Mouse (Mus musculus): ENCODE measurements at regions not wholly inside any gene's neighbourhood (a gene's known extent, or its start where the extent isn't known, plus 50 kb on each side); places are given as distances from the start of the nearest gene placed in this dataset.

DNA sequence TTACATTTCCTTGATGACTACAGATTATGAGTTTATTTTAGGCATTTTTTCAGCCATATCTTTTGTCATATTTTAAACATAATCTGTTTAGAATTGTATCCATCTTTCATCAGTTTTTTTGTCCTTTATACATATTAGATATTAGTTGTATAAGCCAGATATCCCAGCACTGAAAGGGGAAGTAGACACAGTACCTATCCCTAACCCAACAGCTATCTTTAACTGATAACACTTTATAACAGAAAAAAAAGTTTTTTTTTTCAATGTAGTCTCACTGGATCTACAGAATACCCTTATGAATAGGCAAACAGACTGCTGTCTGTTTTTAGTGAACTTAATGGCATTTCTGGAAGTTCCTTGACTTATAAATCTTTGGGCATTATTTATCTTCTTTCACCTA, 1152.1 kb upstream of the Fam98a start:
- H3K4me3 ChIP-seq (ENCODE audit: low read depth, low read length): no peak overlapping the region
- H3K27ac ChIP-seq (ENCODE audit: insufficient read depth, low read length): no peak overlapping the region
- no peaks in the 10 kb centered on the region for H3K4me1 ChIP-seq (ENCODE audit: control insufficient read depth, insufficient read depth, low read length)
- no peaks in the 10 kb centered on the region for H3K9me3 ChIP-seq (replicated peaks; ENCODE audit: control insufficient read depth, insufficient read depth, low read length, poor library complexity, severe bottlenecking)
- H3K9ac ChIP-seq (ENCODE audit: low read depth, poor library complexity, severe bottlenecking): no peak overlapping the region
- TF ChIP-seq POLR2A (IDR thresholded peaks at IDR 0.05; ENCODE audit: insufficient read depth, low read length) (no peak), CTCF (IDR thresholded peaks at IDR 0.05; ENCODE audit: low read depth, low read length) (no peak), EP300 (IDR thresholded peaks at IDR 0.05; ENCODE audit: insufficient read depth, low read depth, low read length) (no peak)
- H3K27me3 ChIP-seq (ENCODE audit: control insufficient read depth, insufficient read depth, low read length, poor library complexity, severe bottlenecking): no peaks in the 10 kb centered on the region
- no peaks in the 10 kb centered on the region for H3K36me3 ChIP-seq (ENCODE audit: control insufficient read depth, insufficient read depth, low read length, poor library complexity, severe bottlenecking)

DNA sequence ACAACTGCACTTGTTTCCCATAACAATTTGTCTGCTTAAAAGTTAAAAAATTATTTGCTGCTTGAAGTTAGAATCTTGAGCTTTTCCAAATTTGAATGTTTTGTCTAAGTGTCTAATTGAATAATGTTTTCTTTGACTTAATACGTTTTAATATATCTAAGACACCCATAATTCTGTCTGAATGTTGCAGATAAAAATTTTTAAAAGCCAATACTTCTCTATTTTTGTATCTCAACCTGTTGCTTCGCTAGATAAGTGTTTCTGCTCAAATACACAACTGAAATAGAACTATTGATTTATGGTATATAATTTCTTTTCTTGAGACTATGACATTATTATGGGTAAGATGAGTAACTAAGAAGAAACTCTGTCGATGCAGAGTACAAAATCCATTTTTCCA, 1144.5 kb upstream of the Fam98a start:
- no peak overlapping the region for H3K4me3 ChIP-seq (ENCODE audit: low read depth, low read length)
- H3K4me1 ChIP-seq (ENCODE audit: control insufficient read depth, insufficient read depth, low read length): no peaks in the 10 kb centered on the region
- H3K27ac ChIP-seq (ENCODE audit: insufficient read depth, low read length): no peak overlapping the region
- no peaks in the 10 kb centered on the region for H3K9me3 ChIP-seq (replicated peaks; ENCODE audit: control insufficient read depth, insufficient read depth, low read length, poor library complexity, severe bottlenecking)
- no peaks in the 10 kb centered on the region for H3K36me3 ChIP-seq (ENCODE audit: control insufficient read depth, insufficient read depth, low read length, poor library complexity, severe bottlenecking)
- no peaks in the 10 kb centered on the region for H3K27me3 ChIP-seq (ENCODE audit: control insufficient read depth, insufficient read depth, low read length, poor library complexity, severe bottlenecking)
- no peak overlapping the region for H3K9ac ChIP-seq (ENCODE audit: low read depth, poor library complexity, severe bottlenecking)
- TF ChIP-seq POLR2A (IDR thresholded peaks at IDR 0.05; ENCODE audit: insufficient read depth, low read length): no peak
- no peak for TF ChIP-seq EP300 (IDR thresholded peaks at IDR 0.05; ENCODE audit: insufficient read depth, low read depth, low read length)
- TF ChIP-seq CTCF (IDR thresholded peaks at IDR 0.05; ENCODE audit: low read depth, low read length): no peak

- no peak overlapping the region for H3K27ac ChIP-seq (ENCODE audit: insufficient read depth, low read length)
- no peak for TF ChIP-seq EP300 (IDR thresholded peaks at IDR 0.05; ENCODE audit: insufficient read depth, low read depth, low read length)
- TF ChIP-seq POLR2A (IDR thresholded peaks at IDR 0.05; ENCODE audit: insufficient read depth, low read length): no peak
- TF ChIP-seq CTCF (IDR thresholded peaks at IDR 0.05; ENCODE audit: low read depth, low read length): no peak
Observed at GRCm38 (mm10) chr17:76658056-76658455, 1106.3 kb upstream of the Fam98a start.

GRCm38 (mm10) chr17:76625976-76626375, 1074.2 kb upstream of the Fam98a start:
- Histone ChIP-seq H3K4me3 (ENCODE audit: low read depth, low read length) (no peak overlapping the region), H3K9me3 (replicated peaks; ENCODE audit: control insufficient read depth, insufficient read depth, low read length, poor library complexity, severe bottlenecking) (no peaks in the 10 kb centered on the region), H3K27ac (ENCODE audit: insufficient read depth, low read length) (no peak overlapping the region), H3K4me1 (ENCODE audit: control insufficient read depth, insufficient read depth, low read length) (no peaks in the 10 kb centered on the region), H3K9ac (ENCODE audit: low read depth, poor library complexity, severe bottlenecking) (no peak overlapping the region), H3K36me3 (ENCODE audit: control insufficient read depth, insufficient read depth, low read length, poor library complexity, severe bottlenecking) (no peaks in the 10 kb centered on the region), H3K27me3 (ENCODE audit: control insufficient read depth, insufficient read depth, low read length, poor library complexity, severe bottlenecking) (no peaks in the 10 kb centered on the region)
- TF ChIP-seq POLR2A (IDR thresholded peaks at IDR 0.05; ENCODE audit: insufficient read depth, low read length) (no peak), CTCF (IDR thresholded peaks at IDR 0.05; ENCODE audit: low read depth, low read length) (no peak), EP300 (IDR thresholded peaks at IDR 0.05; ENCODE audit: insufficient read depth, low read depth, low read length) (no peak)

More at GRCm38 (mm10) chr17:76658056-76658455, 1106.3 kb upstream of the Fam98a start:
- Histone ChIP-seq H3K4me3 (ENCODE audit: low read depth, low read length) (no peak overlapping the region), H3K4me1 (ENCODE audit: control insufficient read depth, insufficient read depth, low read length) (no peaks in the 10 kb centered on the region), H3K36me3 (ENCODE audit: control insufficient read depth, insufficient read depth, low read length, poor library complexity, severe bottlenecking) (no peaks in the 10 kb centered on the region), H3K9ac (ENCODE audit: low read depth, poor library complexity, severe bottlenecking) (no peak overlapping the region), H3K27me3 (ENCODE audit: control insufficient read depth, insufficient read depth, low read length, poor library complexity, severe bottlenecking) (no peaks in the 10 kb centered on the region), H3K9me3 (replicated peaks; ENCODE audit: control insufficient read depth, insufficient read depth, low read length, poor library complexity, severe bottlenecking) (no peaks in the 10 kb centered on the region)

GRCm38 (mm10) chr17:76605237-76605636, 1053.5 kb upstream of the Fam98a start:
- TF ChIP-seq EP300 (IDR thresholded peaks at IDR 0.05; ENCODE audit: insufficient read depth, low read depth, low read length) (no peak), CTCF (IDR thresholded peaks at IDR 0.05; ENCODE audit: low read depth, low read length) (no peak), POLR2A (IDR thresholded peaks at IDR 0.05; ENCODE audit: insufficient read depth, low read length) (no peak)
- H3K27me3 ChIP-seq (ENCODE audit: control insufficient read depth, insufficient read depth, low read length, poor library complexity, severe bottlenecking): no peaks in the 10 kb centered on the region
- H3K4me3 ChIP-seq (ENCODE audit: low read depth, low read length): no peak overlapping the region
- no peaks in the 10 kb centered on the region for H3K4me1 ChIP-seq (ENCODE audit: control insufficient read depth, insufficient read depth, low read length)
- no peak overlapping the region for H3K27ac ChIP-seq (ENCODE audit: insufficient read depth, low read length)
- no peaks in the 10 kb centered on the region for H3K36me3 ChIP-seq (ENCODE audit: control insufficient read depth, insufficient read depth, low read length, poor library complexity, severe bottlenecking)
- H3K9me3 ChIP-seq (replicated peaks; ENCODE audit: control insufficient read depth, insufficient read depth, low read length, poor library complexity, severe bottlenecking): no peaks in the 10 kb centered on the region
- H3K9ac ChIP-seq (ENCODE audit: low read depth, poor library complexity, severe bottlenecking): no peak overlapping the region

- no peaks in the 10 kb centered on the region for H3K36me3 ChIP-seq (ENCODE audit: control insufficient read depth, insufficient read depth, low read length, poor library complexity, severe bottlenecking)
- no peak overlapping the region for H3K4me3 ChIP-seq (ENCODE audit: low read depth, low read length)
- H3K9ac ChIP-seq (ENCODE audit: low read depth, poor library complexity, severe bottlenecking): no peak overlapping the region
- H3K27me3 ChIP-seq (ENCODE audit: control insufficient read depth, insufficient read depth, low read length, poor library complexity, severe bottlenecking): no peaks in the 10 kb centered on the region
- TF ChIP-seq EP300 (IDR thresholded peaks at IDR 0.05; ENCODE audit: insufficient read depth, low read depth, low read length): no peak
- TF ChIP-seq POLR2A (IDR thresholded peaks at IDR 0.05; ENCODE audit: insufficient read depth, low read length): no peak
- no peak for TF ChIP-seq CTCF (IDR thresholded peaks at IDR 0.05; ENCODE audit: low read depth, low read length)
- no peak overlapping the region for H3K27ac ChIP-seq (ENCODE audit: insufficient read depth, low read length)
- no peaks in the 10 kb centered on the region for H3K4me1 ChIP-seq (ENCODE audit: control insufficient read depth, insufficient read depth, low read length)
- no peaks in the 10 kb centered on the region for H3K9me3 ChIP-seq (replicated peaks; ENCODE audit: control insufficient read depth, insufficient read depth, low read length, poor library complexity, severe bottlenecking)
Observed at GRCm38 (mm10) chr17:76578323-76578722, 1026.6 kb upstream of the Fam98a start.
